Mouse (Mus musculus): Measurements from ENCODE around the gene Ptov1.

- TF ChIP-seq CTCF (IDR thresholded peaks at IDR 0.05 in 2 of 3, conservative IDR thresholded peaks at IDR 0.05 in 1 of 3; ENCODE audit: control insufficient read depth in 1 of 3, insufficient read depth in 1 of 3, low read depth in 2 of 3, low read length in 3 of 3, poor library complexity in 1 of 3, severe bottlenecking in 1 of 3) (no peak), MAFK (IDR thresholded peaks at IDR 0.05; ENCODE audit: borderline replicate concordance, low read depth, low read length) (no peak), SMC3 (IDR thresholded peaks at IDR 0.05; ENCODE audit: low read depth, low read length) (no peak), HCFC1 (IDR thresholded peaks at IDR 0.05; ENCODE audit: low read depth, low read length) (no peak), POLR2A (IDR thresholded peaks at IDR 0.05; ENCODE audit: control insufficient read depth in 1 of 2, insufficient read depth in 1 of 2, low read depth in 1 of 2, low read length in 2 of 2, poor library complexity in 1 of 2) (no peak), USF1 (IDR thresholded peaks at IDR 0.05; ENCODE audit: low read depth, low read length) (no peak), GATA1 (IDR thresholded peaks at IDR 0.05; ENCODE audit: low read depth, low read length) (no peak), BHLHE40 (IDR thresholded peaks at IDR 0.05; ENCODE audit: borderline replicate concordance, low read depth, low read length) (no peak), MAX (IDR thresholded peaks at IDR 0.05; ENCODE audit: low read length) (no peak), POLR2AphosphoS2 (IDR thresholded peaks at IDR 0.05; ENCODE audit: low read length) (no peak), POLR2AphosphoS5 (IDR thresholded peaks at IDR 0.05; ENCODE audit: borderline replicate concordance, low read depth, low read length) (no peak), EP300 (IDR thresholded peaks at IDR 0.05; ENCODE audit: low read depth in 1 of 2, low read length in 2 of 2) (no peak), TAL1 (IDR thresholded peaks at IDR 0.05; ENCODE audit: low read length) (no peak)
Measured at GRCm38 (mm10) chr7:44886964-44887363, 17.4 kb upstream of the Ptov1 start.
